Mouse (Mus musculus) midbrain, embryonic 10.5 days (tissue): Measurements from ENCODE around the gene Spink2. TPM values are rescaled to one million over a fixed set of nuclear protein-coding genes. Genes with fewer than 3 reads are reported as not detected.

Experiments used
- DNase-seq: peaks from one replicate; pipeline ENCODE4 v3.0.0-alpha.2; 2017; ENCODE audit warnings: low spot score
- H3K27ac ChIP-seq: fragments of 300-500 bp; sonication (generic); replicated peaks from 2 replicates; pipeline ENCODE4 v1.5.1; 2016; ENCODE audit warnings: mild to moderate bottlenecking
- H3K27me3 ChIP-seq: fragments of 300-500 bp; sonication (generic); 2 replicates; pipeline ENCODE4 v1.6.1; 2016; ENCODE audit warnings: low read depth, mild to moderate bottlenecking; ENCODE audit not compliant: poor library complexity, severe bottlenecking
- H3K36me3 ChIP-seq: fragments of 300-500 bp; sonication (generic); 2 replicates; pipeline ENCODE4 v1.6.1; 2016; ENCODE audit warnings: mild to moderate bottlenecking, moderate library complexity
- H3K4me1 ChIP-seq: fragments of 300-500 bp; sonication (generic); 2 replicates; pipeline ENCODE4 v1.6.1; 2016
- H3K4me3 ChIP-seq: fragments of 300-500 bp; sonication (generic); 2 replicates; pipeline ENCODE4 v1.5.1; 2016; ENCODE audit warnings: mild to moderate bottlenecking, moderate library complexity
- H3K9me3 ChIP-seq: fragments of 300-500 bp; sonication (generic); replicated peaks from 2 replicates; pipeline ENCODE4 v1.6.1; 2016; ENCODE audit warnings: mild to moderate bottlenecking
- WGBS: fragments of 180-500 bp; shearing (Covaris S2); methylation state at CpG from one replicate; pipeline ENCODE4 v1.1.7; 2016; 5-methylcytosine and 5-hydroxymethylcytosine counted together
- polyA plus RNA-seq: library from polyadenylated mRNA; unstranded; fragments of >200 nt; fragmentation: Nextera tagmentation; extraction: Ambion mirVana; gene quantifications from 2 replicates; pipeline ENCODE4 v1.2.1, GENCODE M21; 2016

Gene Spink2
- polyA plus RNA-seq, 1 experiment from 2014 or later = 0.86 TPM

GRCm38 (mm10) chr5:77157777-77158540, 53.3 kb downstream of the Spink2 start:
- Histone ChIP-seq H3K27me3 (no peaks in the 10 kb centered on the region), H3K36me3 (no peaks in the 10 kb centered on the region), H3K4me3 (no peak overlapping the region), H3K27ac (no peak overlapping the region), H3K9me3 (no peaks in the 10 kb centered on the region), H3K4me1 (no peaks in the 10 kb centered on the region)
- DNase-seq = no peak
- WGBS = 48% methylated on average over 14 of the region's 14 CpGs

GRCm38 (mm10) chr5:77156938-77157337, 54.3 kb downstream of the Spink2 start:
- Histone ChIP-seq H3K9me3 (no peaks in the 10 kb centered on the region), H3K36me3 (no peaks in the 10 kb centered on the region), H3K27ac (no peak overlapping the region), H3K27me3 (no peaks in the 10 kb centered on the region), H3K4me1 (no peaks in the 10 kb centered on the region), H3K4me3 (no peak overlapping the region)
- 84% methylated on average over 5 of the region's 5 CpGs for WGBS
- DNase-seq = no peak

GRCm38 (mm10) chr5:77155526-77155925, 55.7 kb downstream of the Spink2 start:
- H3K27me3 ChIP-seq = no peaks in the 10 kb centered on the region
- no peak overlapping the region for H3K27ac ChIP-seq
- 91% methylated on average over 12 of the region's 12 CpGs for WGBS
- DNase-seq = no peak
- no peaks in the 10 kb centered on the region for H3K4me1 ChIP-seq
- H3K4me3 ChIP-seq = no peak overlapping the region
- H3K9me3 ChIP-seq = no peaks in the 10 kb centered on the region
- no peaks in the 10 kb centered on the region for H3K36me3 ChIP-seq

Other genes with a start within 250 kb of the Spink2 start
- 78.5 and 81.2 TPM in 2 replicates for gene Srp72, start 236.8 kb downstream of the Spink2 start, polyA plus RNA-seq
- not detected in 2 replicates for gene Arl9, start 207.4 kb downstream of the Spink2 start, polyA plus RNA-seq
- 0.12 TPM in 1 of 2 replicates, not detected in the other for gene Thegl, start 195.4 kb downstream of the Spink2 start, polyA plus RNA-seq
- 0.14 TPM in 1 of 2 replicates, not detected in the other for gene Hopx, start 96.3 kb downstream of the Spink2 start, polyA plus RNA-seq
- gene Rest, start 54.0 kb upstream of the Spink2 start, polyA plus RNA-seq = 17.8 and 19.5 TPM in 2 replicates
- gene Noa1, start 98.6 kb upstream of the Spink2 start, polyA plus RNA-seq = 32.9 and 37.2 TPM in 2 replicates
- 97.2 and 100 TPM in 2 replicates for gene Polr2b, start 98.7 kb upstream of the Spink2 start, polyA plus RNA-seq
- 10.4 and 16.3 TPM in 2 replicates for gene Igfbp7, start 196.6 kb upstream of the Spink2 start, polyA plus RNA-seq